Mouse (Mus musculus) olfactory bulb, adult 2 months (tissue): ENCODE measurements around the gene Supt5.

Experiments
- CTCF ChIP-seq: fragments of 200-500 bp; IDR thresholded peaks from 2 replicates; pipeline ENCODE4 v1.5.1; 2012; ENCODE audit warnings: low read depth, mild to moderate bottlenecking, low read length, moderate library complexity; ENCODE audit not compliant: insufficient read depth
- POLR2A ChIP-seq: fragments of 200-500 bp; IDR thresholded peaks from 2 replicates; pipeline ENCODE4 v1.6.1; 2012; ENCODE audit warnings: mild to moderate bottlenecking, low read depth, low read length, moderate library complexity; ENCODE audit not compliant: insufficient read depth

- TF ChIP-seq CTCF (no peak), POLR2A (peak; percentile 76)
These were observed at the start of gene Supt5 for GRCm38 (mm10) chr7:28338108-28338998.
